Mouse (Mus musculus) forebrain, postnatal 0 days (tissue): ENCODE results near the gene Prpf8. TPM values are rescaled to one million over a fixed set of nuclear protein-coding genes. Genes with fewer than 3 reads are reported as not detected.
A peak's percentile ranks its signal among the peaks of the same experiment; 100 is the strongest.

Experiments
- ATAC-seq: fragments of 200-750 bp; cut with Nextera tagmentation; 2 replicates; pipeline ENCODE4 v1.8.0; 2017; ENCODE audit warnings: mild to moderate bottlenecking, moderate library complexity
- DNase-seq: peaks from one replicate; pipeline ENCODE4 v3.0.0-alpha.2; 2015
- H3K27ac ChIP-seq: fragments of 300-500 bp; sonication (generic); 2 replicates; pipeline ENCODE4 v1.5.1; 2014; ENCODE audit warnings: low read depth, mild to moderate bottlenecking, antibody characterized with exemption, low read length, moderate library complexity, mixed read lengths
- H3K27me3 ChIP-seq: fragments of 300-500 bp; sonication (generic); 2 replicates; pipeline ENCODE4 v1.6.1; 2014; ENCODE audit warnings: mild to moderate bottlenecking, low read length, mixed read lengths; ENCODE audit not compliant: insufficient read depth
- H3K36me3 ChIP-seq: fragments of 300-500 bp; sonication (generic); 2 replicates; pipeline ENCODE4 v1.6.1; 2014; ENCODE audit warnings: mild to moderate bottlenecking, moderate library complexity; ENCODE audit not compliant: insufficient read depth
- H3K4me1 ChIP-seq: fragments of 300-500 bp; sonication (generic); 2 replicates; pipeline ENCODE4 v1.6.1; 2014; ENCODE audit warnings: antibody characterized with exemption; ENCODE audit not compliant: insufficient read depth
- H3K4me2 ChIP-seq: fragments of 300-500 bp; sonication (generic); 2 replicates; pipeline ENCODE4 v1.6.1; 2014; ENCODE audit warnings: low read depth, mild to moderate bottlenecking, moderate library complexity
- H3K4me3 ChIP-seq: fragments of 300-500 bp; sonication (generic); 2 replicates; pipeline ENCODE4 v1.5.1; 2014; ENCODE audit warnings: low read depth, low read length, mixed read lengths
- H3K9ac ChIP-seq: fragments of 300-500 bp; sonication (generic); 2 replicates; pipeline ENCODE4 v1.6.1; 2014; ENCODE audit warnings: mild to moderate bottlenecking
- H3K9me3 ChIP-seq: fragments of 300-500 bp; sonication (generic); 2 replicates; pipeline ENCODE4 v1.6.1; 2016; ENCODE audit warnings: low read length
- CTCF ChIP-seq: sonication (generic); IDR thresholded peaks from 2 replicates; pipeline ENCODE4 v1.5.1; 2016; ENCODE audit warnings: antibody characterized with exemption, control low read depth, low read depth
- WGBS: fragments of 180-500 bp; shearing (Covaris S2); extraction: QIAGEN DNeasy Blood & Tissue Kit; methylation state at CpG from one replicate; pipeline ENCODE4 v1.1.7; 2014; 5-methylcytosine and 5-hydroxymethylcytosine counted together
- polyA plus RNA-seq: library from polyadenylated mRNA; unstranded; fragments of >200 nt; fragmentation: Nextera tagmentation; extraction: Ambion mirVana; gene quantifications from 2 replicates; pipeline ENCODE4 v1.2.1, GENCODE M21; 2015
- total RNA-seq: library from RNA; depleted of rRNA; stranded (reverse); fragments of >200 nt; gene quantifications from 2 replicates; pipeline ENCODE4 v1.2.3, GENCODE M21; 2014

Prpf8 gene
- total and polyA plus RNA-seq, 2 experiments from 2014 or later, result 27.9 to 120 TPM

DNA sequence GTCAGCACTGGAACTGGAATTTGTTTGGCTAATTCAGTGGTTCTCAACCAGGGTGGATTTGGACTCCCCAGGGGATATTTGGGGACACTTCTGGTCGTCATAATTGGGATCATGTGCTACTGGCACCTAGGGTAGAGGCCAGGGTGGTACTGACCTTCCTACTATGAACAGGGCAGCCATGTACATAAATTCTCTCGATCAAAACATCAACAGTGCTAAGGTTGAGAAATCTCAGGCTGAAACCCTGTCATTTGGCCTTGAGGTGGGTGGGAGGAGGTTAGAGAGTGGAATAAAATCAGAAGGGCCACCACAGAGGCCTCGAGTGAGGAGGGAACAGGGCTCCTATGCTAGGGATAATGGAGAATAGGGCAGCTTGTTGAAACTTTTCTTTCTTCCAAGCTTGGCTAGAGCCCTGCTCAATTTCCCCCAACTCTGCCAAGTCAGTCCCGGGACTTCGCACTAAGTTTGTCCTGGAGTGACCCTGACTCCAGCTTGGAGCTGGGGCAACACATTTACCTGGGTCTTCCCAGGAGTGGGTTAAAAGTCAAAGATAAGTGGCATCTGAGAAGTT lies 27.4 kb upstream of the Prpf8 start:
- peak overlapping the region; percentile 78; the same call in 1 of the 2 replicates for H3K27ac ChIP-seq
- no peak overlapping the region for H3K9ac ChIP-seq
- 78% methylated on average over 5 of the region's 5 CpGs for WGBS
- H3K4me2 ChIP-seq, result no peak overlapping the region
- DNase-seq, result no peak
- peaks cover 17% of the 10 kb centered on the region for H3K4me1 ChIP-seq
- ATAC-seq, result no peak
- H3K9me3 ChIP-seq, result no peaks in the 10 kb centered on the region
- no peak overlapping the region for H3K4me3 ChIP-seq
- no peaks in the 10 kb centered on the region for H3K27me3 ChIP-seq
- H3K36me3 ChIP-seq, result no peaks in the 10 kb centered on the region
- no peak for TF ChIP-seq CTCF

DNA sequence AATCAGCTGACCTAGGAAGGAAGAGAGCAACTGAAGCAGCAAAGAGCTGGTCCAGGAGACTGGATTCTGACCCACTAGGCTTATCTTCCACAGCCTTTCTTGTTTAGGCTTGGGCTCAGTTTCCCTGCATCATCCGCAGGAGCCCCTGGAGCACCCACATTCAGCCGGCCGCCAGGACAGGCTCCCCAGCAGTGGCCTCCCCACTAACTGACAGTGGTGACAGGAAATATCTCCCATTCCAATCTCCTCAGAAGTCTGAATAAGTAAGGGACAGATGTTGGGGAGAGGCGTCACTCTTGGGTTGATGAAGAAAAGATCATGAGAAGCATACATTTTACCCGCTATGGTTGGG lies 26.9 kb upstream of the Prpf8 start:
- Histone ChIP-seq H3K4me1 (peaks cover 17% of the 10 kb centered on the region), H3K9me3 (no peaks in the 10 kb centered on the region), H3K27ac (peak overlapping the region; percentile 78), H3K4me3 (peak overlapping the region; percentile 83; the same call in 1 of the 2 replicates), H3K27me3 (no peaks in the 10 kb centered on the region), H3K36me3 (peaks cover under 1% of the 10 kb centered on the region; the same call in 1 of the 2 replicates), H3K9ac (no peak overlapping the region), H3K4me2 (peak overlapping the region; percentile 96)
- no peak for ATAC-seq
- TF ChIP-seq CTCF, result no peak
- WGBS, result 33% methylated on average over 5 of the region's 5 CpGs
- no peak for DNase-seq

DNA sequence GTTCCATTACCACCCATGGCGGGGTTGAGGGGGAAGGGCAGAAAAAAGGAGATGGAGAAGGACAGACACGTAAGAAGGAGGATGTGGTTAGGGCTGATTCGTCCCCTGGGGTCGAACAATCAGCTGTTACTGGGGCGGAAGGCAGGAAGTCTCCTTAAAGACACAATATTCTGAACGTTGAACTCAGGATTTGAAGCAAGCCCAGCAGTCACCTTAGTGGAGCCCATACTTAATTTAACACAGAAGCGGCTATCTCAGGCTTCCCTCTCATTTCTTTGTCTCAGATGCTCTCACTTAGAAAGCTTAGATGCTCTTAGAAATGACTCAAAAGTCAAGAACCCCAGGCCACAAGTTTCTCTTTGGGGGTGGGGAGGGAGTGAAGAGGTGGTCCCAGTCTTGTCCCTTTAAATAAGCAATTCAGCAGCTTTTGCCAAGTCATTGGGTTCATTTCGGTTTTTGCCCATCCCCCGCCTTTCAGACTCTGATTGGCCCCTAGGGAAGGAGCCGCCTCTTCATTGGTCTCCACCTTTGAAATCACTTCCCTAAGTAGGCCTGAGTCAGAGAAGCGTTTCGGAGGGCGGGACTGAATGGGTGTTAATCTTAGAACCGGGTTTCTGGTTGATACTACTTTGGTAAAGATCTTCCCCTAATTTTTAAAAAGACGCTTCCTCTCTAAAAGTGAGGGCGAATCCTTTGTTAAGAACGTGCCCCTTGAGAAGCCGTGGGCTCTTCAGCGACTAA lies 26.3 kb upstream of the Prpf8 start:
- ATAC-seq, result peak; percentile 52

DNA sequence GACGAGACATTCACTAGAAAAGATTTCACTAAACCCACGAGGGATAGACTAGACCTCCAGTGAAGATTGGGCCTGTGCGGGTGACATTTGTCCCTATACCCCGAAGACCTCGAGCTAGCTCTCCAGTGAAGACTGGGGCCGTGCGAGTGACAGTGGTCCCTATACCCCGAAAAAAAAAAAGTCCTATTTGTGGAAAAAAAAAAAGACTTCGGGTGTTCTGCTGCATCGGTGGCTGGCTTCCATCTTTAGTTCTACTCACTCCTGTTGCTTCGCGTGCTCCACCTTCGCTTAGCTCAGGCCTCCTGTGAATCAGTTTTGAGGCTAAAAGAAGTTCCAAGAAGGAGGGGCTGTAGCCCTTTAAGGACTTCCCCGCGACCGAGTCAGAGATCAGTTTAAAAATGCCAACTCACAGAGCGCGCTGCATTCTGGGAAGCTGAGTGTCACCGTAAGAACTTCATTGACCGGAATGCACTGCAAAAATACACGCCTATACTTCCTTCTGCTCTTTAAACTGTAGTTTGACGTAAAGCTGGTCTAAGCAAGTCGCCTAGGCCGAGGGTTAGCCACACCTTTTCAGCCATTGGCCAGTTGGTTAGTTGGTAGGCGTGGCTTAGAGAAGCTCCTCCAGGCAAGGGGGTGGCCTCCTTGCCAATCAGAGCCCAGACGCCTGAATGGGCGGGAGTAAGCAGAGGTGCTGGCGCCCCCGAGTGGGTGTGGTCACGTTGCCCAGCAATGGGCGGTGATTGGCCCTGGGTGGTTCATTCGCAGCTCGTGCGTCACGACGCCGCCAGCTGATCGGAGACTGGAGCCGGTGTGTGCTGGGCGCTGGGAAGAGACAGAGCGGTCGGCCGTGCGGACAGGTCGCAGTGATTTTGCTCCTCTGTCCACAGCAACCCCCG lies 25.5 kb upstream of the Prpf8 start, which contains the start of gene Tlcd2:
Gene Tlcd2 (plus strand): TSS at position 872 of the 899 bp plus-strand sequence.
- peak within 1 kb of the TSS; percentile 71 for H3K9ac ChIP-seq

More for the DNA sequence above, 26.3 kb upstream of the Prpf8 start:
- H3K9me3 ChIP-seq, result no peaks in the 10 kb centered on the region
- H3K36me3 ChIP-seq, result peaks cover 6% of the 10 kb centered on the region
- peak overlapping the region; percentile 45 for H3K9ac ChIP-seq
- no peaks in the 10 kb centered on the region for H3K27me3 ChIP-seq
- peak overlapping the region; percentile 96 for H3K4me2 ChIP-seq
- TF ChIP-seq CTCF, result no peak
- DNase-seq, result peak; percentile 91
- peaks cover 17% of the 10 kb centered on the region for H3K4me1 ChIP-seq
- peak overlapping the region; percentile 78 for H3K27ac ChIP-seq
- peak overlapping the region; percentile 83 for H3K4me3 ChIP-seq
- WGBS, result 2% methylated on average over 19 of the region's 19 CpGs

DNA sequence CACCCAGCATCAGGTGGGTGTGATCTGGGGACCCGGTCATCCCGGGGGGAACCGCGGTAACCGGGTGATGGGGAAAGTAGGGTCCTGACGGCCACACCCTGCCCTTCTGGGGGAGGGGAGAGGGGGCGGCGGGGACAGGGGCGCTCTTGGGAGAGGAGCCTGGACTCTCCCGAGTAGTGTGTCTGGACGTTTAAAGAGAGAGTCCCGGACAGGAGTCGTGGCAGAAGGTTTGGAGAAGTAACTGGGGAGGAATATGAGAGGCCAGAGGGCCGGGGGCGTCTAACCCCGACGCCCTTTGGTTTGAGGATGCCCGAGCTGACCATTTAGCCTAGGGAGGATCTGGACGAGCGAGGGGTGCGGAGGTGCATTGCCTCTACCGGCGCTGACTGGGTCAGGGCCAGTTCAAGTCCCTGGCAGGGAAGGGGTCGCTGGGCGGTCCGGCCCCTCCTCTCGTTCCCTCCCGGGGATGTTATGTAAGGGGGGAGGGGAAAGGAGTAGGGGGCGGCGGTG lies 24.8 kb upstream of the Prpf8 start:
- WGBS, result under 1% methylated on average over 27 of the region's 30 CpGs
- H3K27ac ChIP-seq, result peak overlapping the region; percentile 77
- H3K4me1 ChIP-seq, result peaks cover 17% of the 10 kb centered on the region
- H3K9ac ChIP-seq, result peak overlapping the region; percentile 71
- ATAC-seq (peak; percentile 4), DNase-seq (no peak)
- H3K27me3 ChIP-seq, result no peaks in the 10 kb centered on the region
- H3K36me3 ChIP-seq, result peaks cover 10% of the 10 kb centered on the region
- peak overlapping the region; percentile 83 for H3K4me3 ChIP-seq
- H3K9me3 ChIP-seq, result no peaks in the 10 kb centered on the region
- no peak for TF ChIP-seq CTCF
- peak overlapping the region; percentile 96 for H3K4me2 ChIP-seq

More for the DNA sequence above, 25.5 kb upstream of the Prpf8 start, which contains the start of gene Tlcd2:
- peak; percentile 96 for ATAC-seq
- peak; percentile 29; the same call in 1 of the 2 replicates for TF ChIP-seq CTCF
- H3K27ac ChIP-seq, result peak within 1 kb of the TSS; percentile 78
- peak within 1 kb of the TSS; percentile 83 for H3K4me3 ChIP-seq
- H3K4me1 ChIP-seq, result peaks cover 17% of the 10 kb centered on the region
- no peaks in the 10 kb centered on the region for H3K27me3 ChIP-seq
- H3K9me3 ChIP-seq, result no peaks in the 10 kb centered on the region
- H3K4me2 ChIP-seq, result peak within 1 kb of the TSS; percentile 96
- peaks cover 10% of the 10 kb centered on the region for H3K36me3 ChIP-seq
- WGBS, result under 1% methylated on average over 46 of the region's 46 CpGs
- peak; percentile 100 for DNase-seq

DNA sequence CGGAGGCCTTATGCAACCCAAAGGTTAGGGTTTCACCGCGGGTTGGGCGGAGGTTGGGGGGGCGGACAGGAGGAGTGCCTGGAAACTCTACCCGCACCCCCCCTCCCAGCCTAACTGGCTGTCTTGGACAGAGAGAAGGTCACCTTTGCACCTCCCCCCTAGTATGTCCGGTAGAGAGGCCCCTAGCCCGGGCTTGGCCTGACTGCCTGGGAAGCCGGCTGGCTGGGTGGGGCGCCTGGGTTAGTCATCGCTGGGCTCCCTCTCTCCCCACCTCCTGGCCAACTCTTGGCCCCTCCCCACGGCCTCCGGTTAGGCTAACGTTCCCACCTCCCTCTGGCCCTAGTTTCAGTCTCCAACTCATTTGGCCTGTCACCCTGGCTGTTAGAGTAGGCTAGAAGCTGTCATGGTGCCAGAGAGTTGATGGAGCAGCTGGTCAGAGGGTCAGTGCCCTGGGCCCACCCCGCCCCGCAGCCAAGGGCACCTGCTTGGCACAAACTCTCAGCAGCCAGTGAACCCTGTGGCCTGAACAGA lies 24.3 kb upstream of the Prpf8 start:
- Histone ChIP-seq H3K27ac (no peak overlapping the region), H3K9me3 (no peaks in the 10 kb centered on the region), H3K27me3 (peaks cover 1% of the 10 kb centered on the region; the same call in 1 of the 2 replicates), H3K4me1 (peaks cover 17% of the 10 kb centered on the region), H3K4me3 (peak overlapping the region; percentile 83), H3K9ac (peak overlapping the region; percentile 71), H3K4me2 (peak overlapping the region; percentile 96), H3K36me3 (peaks cover 10% of the 10 kb centered on the region)
- 3% methylated on average over 13 of the region's 16 CpGs for WGBS
- ATAC-seq, result no peak
- TF ChIP-seq CTCF, result no peak
- DNase-seq, result no peak
